Mouse (Mus musculus) midbrain, embryonic 11.5 days (tissue): ENCODE measurements at regions not wholly inside any gene's neighbourhood (a gene's known extent, or its start where the extent isn't known, plus 50 kb on each side); places are given as distances from the start of the nearest gene placed in this dataset.

ENCODE experiments used
- ATAC-seq: fragments of 200-750 bp; cut with Nextera tagmentation; 2 replicates; pipeline ENCODE4 v1.8.0; 2017; ENCODE audit warnings: moderate TSS enrichment, moderate library complexity; ENCODE audit not compliant: low FRiP score
- DNase-seq: peaks from one replicate; pipeline ENCODE4 v3.0.0; 2015; ENCODE audit warnings: low spot score; ENCODE audit errors: missing footprints
- H3K27ac ChIP-seq: fragments of 300-500 bp; sonication (generic); 2 replicates; pipeline ENCODE4 v1.5.1; 2014; ENCODE audit warnings: low read depth, low read length
- H3K27me3 ChIP-seq: fragments of 300-500 bp; sonication (generic); 2 replicates; pipeline ENCODE4 v1.6.1; 2014; ENCODE audit warnings: mild to moderate bottlenecking, low read length, moderate library complexity, mixed read lengths; ENCODE audit not compliant: control insufficient read depth, insufficient read depth
- H3K36me3 ChIP-seq: fragments of 300-500 bp; sonication (generic); 2 replicates; pipeline ENCODE4 v1.6.1; 2014; ENCODE audit warnings: mild to moderate bottlenecking, low read length, moderate library complexity, mixed read lengths; ENCODE audit not compliant: control insufficient read depth, insufficient read depth
- H3K4me1 ChIP-seq: fragments of 300-500 bp; sonication (generic); 2 replicates; pipeline ENCODE4 v1.6.1; 2014; ENCODE audit warnings: low read length; ENCODE audit not compliant: control insufficient read depth, insufficient read depth
- H3K4me2 ChIP-seq: fragments of 300-500 bp; sonication (generic); 2 replicates; pipeline ENCODE4 v1.6.1; 2014; ENCODE audit warnings: mild to moderate bottlenecking, moderate library complexity
- H3K4me3 ChIP-seq: fragments of 300-500 bp; sonication (generic); 2 replicates; pipeline ENCODE4 v1.5.1; 2014; ENCODE audit warnings: low read depth, low read length
- H3K9ac ChIP-seq: fragments of 300-500 bp; sonication (generic); 2 replicates; pipeline ENCODE4 v1.6.1; 2014; ENCODE audit warnings: low read length
- H3K9me3 ChIP-seq: fragments of 300-500 bp; sonication (generic); 2 replicates; pipeline ENCODE4 v1.6.1; 2016; ENCODE audit warnings: low read length; ENCODE audit not compliant: control insufficient read depth
- WGBS: fragments of 180-500 bp; shearing (Covaris S2); extraction: QIAGEN DNeasy Blood & Tissue Kit; methylation state at CpG from one replicate; pipeline ENCODE4 v1.1.7; 2014; 5-methylcytosine and 5-hydroxymethylcytosine counted together

- H3K27ac ChIP-seq = no peak overlapping the region
- no peak overlapping the region for H3K4me3 ChIP-seq
- H3K4me1 ChIP-seq = peaks cover 7% of the 10 kb centered on the region; the same call in 1 of the 2 replicates
- H3K4me2 ChIP-seq = no peak overlapping the region
- no peak overlapping the region for H3K9ac ChIP-seq
- no peaks in the 10 kb centered on the region for H3K36me3 ChIP-seq
- ATAC-seq (no peak), DNase-seq (no peak)
- no peaks in the 10 kb centered on the region for H3K27me3 ChIP-seq
- 60% methylated on average over 1 of the region's 1 CpGs for WGBS
- H3K9me3 ChIP-seq = no peaks in the 10 kb centered on the region
Observed at GRCm38 (mm10) chr9:46891829-46892228, 106.7 kb upstream of the Gm4791 start.

GRCm38 (mm10) chr9:46889933-46890662 lies 108.4 kb upstream of the Gm4791 start:
- no peak for DNase-seq
- H3K27ac ChIP-seq = no peak overlapping the region
- H3K27me3 ChIP-seq = no peaks in the 10 kb centered on the region
- H3K36me3 ChIP-seq = no peaks in the 10 kb centered on the region
- H3K4me2 ChIP-seq = no peak overlapping the region
- no peaks in the 10 kb centered on the region for H3K9me3 ChIP-seq
- WGBS = 72% methylated on average over 4 of the region's 4 CpGs
- peaks cover 7% of the 10 kb centered on the region; the same call in 1 of the 2 replicates for H3K4me1 ChIP-seq
- ATAC-seq = no peak
- no peak overlapping the region for H3K9ac ChIP-seq
- no peak overlapping the region for H3K4me3 ChIP-seq

- H3K9ac ChIP-seq = no peak overlapping the region
- H3K27me3 ChIP-seq = no peaks in the 10 kb centered on the region
- ATAC-seq (no peak), DNase-seq (no peak)
- no peaks in the 10 kb centered on the region for H3K9me3 ChIP-seq
- H3K4me2 ChIP-seq = no peak overlapping the region
- no peaks in the 10 kb centered on the region for H3K36me3 ChIP-seq
- H3K4me3 ChIP-seq = no peak overlapping the region
- WGBS = 90% methylated on average over 8 of the region's 8 CpGs
- H3K4me1 ChIP-seq = no peaks in the 10 kb centered on the region
- no peak overlapping the region for H3K27ac ChIP-seq
Observed at GRCm38 (mm10) chr9:46871211-46871994, 127.1 kb upstream of the Gm4791 start.

GRCm38 (mm10) chr9:46863934-46864333 lies 134.6 kb upstream of the Gm4791 start:
- Histone ChIP-seq H3K4me3 (no peak overlapping the region), H3K4me1 (no peaks in the 10 kb centered on the region), H3K36me3 (no peaks in the 10 kb centered on the region), H3K27ac (no peak overlapping the region), H3K27me3 (no peaks in the 10 kb centered on the region), H3K4me2 (no peak overlapping the region), H3K9me3 (no peaks in the 10 kb centered on the region), H3K9ac (no peak overlapping the region)
- ATAC-seq (no peak), DNase-seq (no peak)
- 27% methylated on average over 4 of the region's 4 CpGs for WGBS

- ATAC-seq (no peak), DNase-seq (no peak)
- Histone ChIP-seq H3K27me3 (no peaks in the 10 kb centered on the region), H3K27ac (no peak overlapping the region), H3K9me3 (no peaks in the 10 kb centered on the region), H3K36me3 (no peaks in the 10 kb centered on the region), H3K4me1 (no peaks in the 10 kb centered on the region), H3K4me2 (no peak overlapping the region), H3K4me3 (no peak overlapping the region), H3K9ac (no peak overlapping the region)
- 93% methylated on average over 13 of the region's 13 CpGs for WGBS
Observed at GRCm38 (mm10) chr9:46851753-46852152, 146.8 kb upstream of the Gm4791 start.

GRCm38 (mm10) chr9:46851336-46851735 lies 147.2 kb upstream of the Gm4791 start:
- Histone ChIP-seq H3K9me3 (no peaks in the 10 kb centered on the region), H3K4me1 (0 out of 2 replicates have a peak, but pooled peaks cover 2% of the 10 kb centered on the region), H3K4me2 (no peak overlapping the region), H3K9ac (no peak overlapping the region), H3K27me3 (no peaks in the 10 kb centered on the region), H3K27ac (no peak overlapping the region), H3K4me3 (no peak overlapping the region), H3K36me3 (no peaks in the 10 kb centered on the region)
- DNase-seq = no peak
- no peak for ATAC-seq
- WGBS = 40% methylated on average over 10 of the region's 10 CpGs

- H3K27ac ChIP-seq = no peak overlapping the region
- ATAC-seq (no peak), DNase-seq (no peak)
- H3K36me3 ChIP-seq = no peaks in the 10 kb centered on the region
- no peaks in the 10 kb centered on the region for H3K27me3 ChIP-seq
- H3K4me2 ChIP-seq = no peak overlapping the region
- no peak overlapping the region for H3K9ac ChIP-seq
- no peak overlapping the region for H3K4me3 ChIP-seq
- H3K9me3 ChIP-seq = no peaks in the 10 kb centered on the region
- H3K4me1 ChIP-seq = 0 out of 2 replicates have a peak, but pooled peaks cover 3% of the 10 kb centered on the region
- 76% methylated on average over 3 of the region's 3 CpGs for WGBS
Observed at GRCm38 (mm10) chr9:46845276-46845675, 153.3 kb upstream of the Gm4791 start.

GRCm38 (mm10) chr9:46843781-46844180 lies 154.8 kb upstream of the Gm4791 start:
- Histone ChIP-seq H3K4me2 (no peak overlapping the region), H3K27ac (no peak overlapping the region), H3K9ac (no peak overlapping the region), H3K27me3 (no peaks in the 10 kb centered on the region), H3K4me1 (0 out of 2 replicates have a peak, but pooled peaks cover 3% of the 10 kb centered on the region), H3K9me3 (no peaks in the 10 kb centered on the region), H3K4me3 (no peak overlapping the region), H3K36me3 (no peaks in the 10 kb centered on the region)
- DNase-seq = peak; percentile 49
- 80% methylated on average over 7 of the region's 7 CpGs for WGBS
- no peak for ATAC-seq

- WGBS = 87% methylated on average over 6 of the region's 6 CpGs
- H3K27me3 ChIP-seq = no peaks in the 10 kb centered on the region
Observed at GRCm38 (mm10) chr9:46841571-46841970, 157.0 kb upstream of the Gm4791 start.

More at GRCm38 (mm10) chr9:46841571-46841970, 157.0 kb upstream of the Gm4791 start:
- H3K4me3 ChIP-seq = no peak overlapping the region
- H3K4me2 ChIP-seq = no peak overlapping the region
- no peak for ATAC-seq
- H3K36me3 ChIP-seq = no peaks in the 10 kb centered on the region
- DNase-seq = no peak
- no peak overlapping the region for H3K27ac ChIP-seq
- no peak overlapping the region for H3K9ac ChIP-seq
- H3K4me1 ChIP-seq = 0 out of 2 replicates have a peak, but pooled peaks cover 3% of the 10 kb centered on the region
- no peaks in the 10 kb centered on the region for H3K9me3 ChIP-seq
